ENCODE assay signal across 16 mouse cellular contexts in the genomic region with DNA sequence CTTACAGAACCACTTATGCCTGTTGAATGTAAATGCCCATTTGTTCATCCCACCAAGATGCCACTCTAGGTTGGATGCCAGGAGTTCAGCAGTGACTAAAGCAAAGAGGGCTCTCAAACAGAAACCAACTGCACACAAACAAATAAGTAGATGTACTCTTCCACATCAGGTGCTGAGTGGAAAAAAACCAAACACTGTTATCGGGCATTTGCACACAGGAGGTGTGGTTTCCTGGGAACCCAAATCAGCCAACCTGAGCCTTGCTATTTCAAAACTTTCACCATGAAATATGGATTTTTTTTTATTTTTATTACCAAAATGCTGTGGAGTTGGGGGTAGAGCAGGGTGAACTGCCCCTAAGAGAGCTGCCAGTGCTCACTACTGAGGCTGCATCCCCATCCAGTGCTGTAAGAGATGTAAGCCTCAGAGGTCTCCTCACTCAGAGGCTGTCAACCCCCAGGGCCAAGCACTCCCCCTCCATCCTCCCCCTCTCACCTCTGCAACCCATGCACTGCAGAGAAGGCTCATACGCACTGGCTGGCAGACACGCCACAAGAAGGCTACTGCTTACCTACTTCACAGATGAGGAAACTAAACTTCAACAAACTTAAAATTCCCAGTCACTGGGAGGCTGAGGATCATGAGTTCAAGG.
DNase-seq lines count a peak whose midpoint lies in the region; ATAC-seq and TF ChIP-seq lines count a peak whose summit lies in the region.
"Had no signal": no experiment of that assay in that cellular context is flagged by ENCODE, and none has a peak within 500 bp of the region (broad histone marks: within the 10 kb centered on the region; RNA-seq: fewer than 3 reads in every experiment).

No protein-coding gene starts in this region.

- H3K27ac ChIP-seq in liver, embryonic 16.5 days (ENCODE audit: low read length) = peak overlapping the region; percentile 86
- H3K27ac ChIP-seq in stomach, postnatal 0 days (replicated peaks) = no peak overlapping the region
- no peak overlapping the region for H3K27ac ChIP-seq in intestine, embryonic 16.5 days (ENCODE audit: low read length)
- H3K27ac ChIP-seq: embryonic facial prominence, embryonic 10.5 days; forebrain, embryonic 10.5 days; limb, embryonic 13.5 days had no signal

- H3K9me3 ChIP-seq in liver, embryonic 16.5 days (replicated peaks; ENCODE audit: control insufficient read depth, low read length) = no peaks in the 10 kb centered on the region
- no peaks in the 10 kb centered on the region for H3K9me3 ChIP-seq in stomach, postnatal 0 days (ENCODE audit: control insufficient read depth, low read length)
- H3K9me3 ChIP-seq in intestine, embryonic 16.5 days (ENCODE audit: control insufficient read depth, low read length) = no peaks in the 10 kb centered on the region
- H3K9me3 ChIP-seq: embryonic facial prominence, embryonic 10.5 days; forebrain, embryonic 10.5 days; limb, embryonic 13.5 days had no signal

- peak overlapping the region; percentile 42; the same call in 1 of the 2 replicates for H3K9ac ChIP-seq in liver, embryonic 16.5 days (ENCODE audit: low read depth, low read length)
- H3K9ac ChIP-seq in stomach, postnatal 0 days (ENCODE audit: low read length) = no peak overlapping the region
- no peak overlapping the region for H3K9ac ChIP-seq in intestine, embryonic 16.5 days (ENCODE audit: low read depth, low read length)
- H3K9ac ChIP-seq: limb, embryonic 13.5 days had no signal

- peak overlapping the region; percentile 60 for H3K4me2 ChIP-seq in liver, embryonic 16.5 days (ENCODE audit: low read depth, low read length)
- H3K4me2 ChIP-seq in stomach, postnatal 0 days (replicated peaks; ENCODE audit: low read depth) = no peak overlapping the region
- H3K4me2 ChIP-seq in intestine, embryonic 16.5 days (ENCODE audit: low read depth, low read length) = no peak overlapping the region
- H3K4me2 ChIP-seq: limb, embryonic 13.5 days had no signal

- no peak for TF ChIP-seq EP300 in stomach, postnatal 0 days (optimal IDR thresholded peaks at IDR 0.05)

- H3K36me3 ChIP-seq in liver, embryonic 16.5 days (ENCODE audit: control insufficient read depth, insufficient read depth) = no peaks in the 10 kb centered on the region
- no peaks in the 10 kb centered on the region for H3K36me3 ChIP-seq in stomach, postnatal 0 days (ENCODE audit: control insufficient read depth, insufficient read depth, low read length)
- no peaks in the 10 kb centered on the region for H3K36me3 ChIP-seq in intestine, embryonic 16.5 days (ENCODE audit: control insufficient read depth, insufficient read depth, low read length)
- H3K36me3 ChIP-seq: embryonic facial prominence, embryonic 10.5 days; forebrain, embryonic 10.5 days; limb, embryonic 13.5 days had no signal

- H3K4me3 ChIP-seq in liver, embryonic 16.5 days (ENCODE audit: low read depth, low read length) = peak overlapping the region; percentile 5; the same call in 1 of the 2 replicates
- no peak overlapping the region for H3K4me3 ChIP-seq in stomach, postnatal 0 days (ENCODE audit: low read depth, low read length)
- H3K4me3 ChIP-seq in intestine, embryonic 16.5 days (ENCODE audit: low read length) = no peak overlapping the region
- H3K4me3 ChIP-seq: embryonic facial prominence, embryonic 10.5 days; forebrain, embryonic 10.5 days; limb, embryonic 13.5 days had no signal

- no peak for TF ChIP-seq CTCF in stomach, postnatal 0 days (IDR thresholded peaks at IDR 0.05; ENCODE audit: low read depth)

- peaks cover 34% of the 10 kb centered on the region for H3K4me1 ChIP-seq in liver, embryonic 16.5 days (ENCODE audit: control insufficient read depth, low read depth, low read length)
- H3K4me1 ChIP-seq in stomach, postnatal 0 days (replicated peaks; ENCODE audit: control insufficient read depth, insufficient read depth) = peaks cover 6% of the 10 kb centered on the region; the same call in 1 of the 2 replicates
- H3K4me1 ChIP-seq in intestine, embryonic 16.5 days (ENCODE audit: control insufficient read depth, insufficient read depth, low read length) = peaks cover 24% of the 10 kb centered on the region
- H3K4me1 ChIP-seq: limb, embryonic 13.5 days had no signal

- ATAC-seq in erythroid progenitor cell, adult 5-6 weeks (replicated peaks; ENCODE audit: low FRiP score, poor library complexity, severe bottlenecking) = peak; percentile 88
- peak; percentile 86 for ATAC-seq in liver, embryonic 16.5 days (ENCODE audit: low read depth)
- ATAC-seq in stomach, postnatal 0 days (ENCODE audit: low FRiP score, low TSS enrichment) = no peak; the same call in 1 of the 2 replicates
- ATAC-seq in intestine, embryonic 16.5 days = no peak
- ATAC-seq: CD4-positive, CD25-positive, alpha-beta regulatory T cell, adult 4 months had no signal

- no peaks in the 10 kb centered on the region for H3K27me3 ChIP-seq in liver, embryonic 16.5 days (ENCODE audit: control insufficient read depth, insufficient read depth, low read depth, low read length)
- H3K27me3 ChIP-seq in stomach, postnatal 0 days (ENCODE audit: control insufficient read depth, insufficient read depth, low read length) = no peaks in the 10 kb centered on the region
- H3K27me3 ChIP-seq in intestine, embryonic 16.5 days (replicated peaks; ENCODE audit: control insufficient read depth, insufficient read depth, low read length) = no peaks in the 10 kb centered on the region
- H3K27me3 ChIP-seq: limb, embryonic 13.5 days had no signal

- WGBS in liver, embryonic 16.5 days (ENCODE audit: insufficient replicate concordance) = 16% methylated on average over 3 of the region's 3 CpGs
- WGBS in stomach, postnatal 0 days = 69% methylated on average over 3 of the region's 3 CpGs
- 80% methylated on average over 3 of the region's 3 CpGs for WGBS in intestine, embryonic 16.5 days

- DNase-seq in spleen, adult 12 weeks (ENCODE audit: low spot score) = peak; percentile 45
- no peak for DNase-seq in spleen, adult 18-20 months
- peak; percentile 26 for DNase-seq in stomach, postnatal 0 days (ENCODE audit: low spot score)
- DNase-seq in urinary bladder, postnatal 25 days (ENCODE audit: low spot score) = no peak
- DNase-seq in thymus, adult 18-20 months = no peak
- DNase-seq: cerebellum, adult 9-11 months; kidney, postnatal 25 days; right cerebral cortex, adult 18-20 months; thymus, postnatal 25 days had no signal

Comparison
In these comparisons a context has a peak if more than half of its experiments do, and no peak if none do; other contexts are left out.
1. DNase-seq: peak in spleen, adult 12 weeks (single experiment) and stomach, postnatal 0 days (single experiment); none in spleen, adult 18-20 months (0 of 2), urinary bladder, postnatal 25 days (single experiment) and thymus, adult 18-20 months (0 of 2).
2. ATAC-seq: peak in erythroid progenitor cell, adult 5-6 weeks (single experiment) and liver, embryonic 16.5 days (single experiment); none in stomach, postnatal 0 days (single experiment) and intestine, embryonic 16.5 days (single experiment).